Mouse (Mus musculus): ENCODE measurements at regions not wholly inside any gene's neighbourhood (a gene's known extent, or its start where the extent isn't known, plus 50 kb on each side); places are given as distances from the start of the nearest gene placed in this dataset.

DNA sequence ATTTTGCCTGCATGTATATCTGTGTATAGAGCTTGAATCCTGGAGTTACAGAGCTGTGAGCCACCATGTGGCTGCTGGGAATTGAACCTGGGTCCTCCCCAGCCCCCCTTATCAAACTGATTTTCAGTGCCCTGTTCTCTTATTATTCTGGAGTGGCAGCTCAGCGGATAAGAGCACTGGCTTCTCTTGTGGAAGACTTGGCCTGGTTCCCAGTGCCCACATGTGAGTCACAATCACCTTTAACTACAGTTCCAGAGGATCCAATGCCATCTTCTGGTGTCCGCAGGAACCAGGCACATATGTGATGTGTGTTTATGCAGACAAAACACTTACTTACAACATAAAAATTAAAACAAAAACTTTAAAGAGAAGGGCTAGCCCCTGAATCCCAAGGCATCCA lies 170.3 kb downstream of the Rpl14 start:
- Histone ChIP-seq H3K36me3 (ENCODE audit: control insufficient read depth, insufficient read depth, low read length) (no peaks in the 10 kb centered on the region), H3K27me3 (ENCODE audit: control insufficient read depth, insufficient read depth, low read length) (no peaks in the 10 kb centered on the region), H3K27ac (ENCODE audit: low read depth, low read length) (no peak overlapping the region), H3K4me1 (replicated peaks; ENCODE audit: control insufficient read depth, insufficient read depth, low read length) (no peaks in the 10 kb centered on the region), H3K9ac (ENCODE audit: low read depth, low read length) (no peak overlapping the region), H3K9me3 (ENCODE audit: control insufficient read depth, low read length) (no peaks in the 10 kb centered on the region), H3K4me2 (replicated peaks; ENCODE audit: low read depth, low read length) (no peak overlapping the region), H3K4me3 (ENCODE audit: low read depth, low read length) (no peak overlapping the region)
- 92% methylated on average over 2 of the region's 2 CpGs for WGBS
- no peak for DNase-seq (ENCODE audit: low spot score)
- no peak for ATAC-seq (ENCODE audit: low FRiP score)

- 84% methylated on average over 9 of the region's 9 CpGs for WGBS
- no peak for ATAC-seq (ENCODE audit: low FRiP score)
- Histone ChIP-seq H3K9me3 (ENCODE audit: control insufficient read depth, low read length) (no peaks in the 10 kb centered on the region), H3K36me3 (ENCODE audit: control insufficient read depth, insufficient read depth, low read length) (no peaks in the 10 kb centered on the region), H3K4me3 (ENCODE audit: low read depth, low read length) (no peak overlapping the region), H3K4me1 (replicated peaks; ENCODE audit: control insufficient read depth, insufficient read depth, low read length) (no peaks in the 10 kb centered on the region), H3K27ac (ENCODE audit: low read depth, low read length) (no peak overlapping the region), H3K27me3 (ENCODE audit: control insufficient read depth, insufficient read depth, low read length) (no peaks in the 10 kb centered on the region), H3K9ac (ENCODE audit: low read depth, low read length) (no peak overlapping the region), H3K4me2 (replicated peaks; ENCODE audit: low read depth, low read length) (no peak overlapping the region)
- DNase-seq (ENCODE audit: low spot score) = no peak
Measured at GRCm38 (mm10) chr9:120743455-120743854, 172.2 kb downstream of the Rpl14 start.

DNA sequence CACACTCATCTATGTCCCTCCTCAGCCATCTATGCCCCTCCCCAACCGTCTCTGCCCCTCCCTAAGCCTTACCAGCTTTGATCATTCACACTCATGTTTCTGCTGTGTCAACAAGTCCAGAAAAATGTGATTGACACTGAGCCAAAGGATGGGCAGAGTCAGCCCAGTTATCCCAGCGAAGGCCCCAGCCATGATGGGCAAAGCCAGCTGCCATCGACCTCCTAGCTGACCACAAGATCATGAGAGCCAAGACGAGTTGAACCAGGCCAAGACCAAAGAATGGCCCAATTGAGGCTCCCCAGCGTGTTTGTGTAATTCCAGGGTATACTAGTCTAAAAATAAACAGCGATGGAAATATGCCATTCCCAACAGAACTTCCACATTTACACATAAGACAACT lies 174.4 kb downstream of the Rpl14 start:
- DNase-seq (ENCODE audit: low spot score) (no peak), ATAC-seq (ENCODE audit: low FRiP score) (no peak)
- Histone ChIP-seq H3K4me3 (ENCODE audit: low read depth, low read length) (no peak overlapping the region), H3K9me3 (ENCODE audit: control insufficient read depth, low read length) (no peaks in the 10 kb centered on the region), H3K4me2 (replicated peaks; ENCODE audit: low read depth, low read length) (no peak overlapping the region), H3K27ac (ENCODE audit: low read depth, low read length) (no peak overlapping the region), H3K36me3 (ENCODE audit: control insufficient read depth, insufficient read depth, low read length) (no peaks in the 10 kb centered on the region), H3K9ac (ENCODE audit: low read depth, low read length) (no peak overlapping the region), H3K4me1 (replicated peaks; ENCODE audit: control insufficient read depth, insufficient read depth, low read length) (no peaks in the 10 kb centered on the region), H3K27me3 (ENCODE audit: control insufficient read depth, insufficient read depth, low read length) (no peaks in the 10 kb centered on the region)
- 93% methylated on average over 6 of the region's 6 CpGs for WGBS

DNA sequence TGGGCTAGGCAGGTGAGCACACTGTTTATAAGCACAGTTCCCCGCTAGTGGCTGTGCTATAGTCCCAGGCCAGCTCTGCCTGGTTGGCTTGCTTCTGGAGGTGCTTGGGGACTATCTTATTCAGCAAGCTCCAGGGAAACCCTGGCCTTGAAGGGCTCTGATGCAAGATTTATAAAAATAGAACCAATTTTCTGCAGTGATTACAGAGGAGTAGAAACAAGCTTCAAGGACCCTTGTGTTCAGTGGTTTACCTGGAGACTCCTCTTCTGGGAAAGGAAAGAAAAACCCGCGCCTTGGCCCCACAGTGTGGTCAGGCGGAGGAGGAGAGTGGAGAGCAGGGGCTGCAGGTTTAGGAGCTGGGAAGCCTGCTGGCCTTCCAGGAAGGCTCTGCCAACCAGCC lies 178.2 kb upstream of the Ctnnb1 start:
- Histone ChIP-seq H3K27me3 (ENCODE audit: control insufficient read depth, insufficient read depth, low read length) (no peaks in the 10 kb centered on the region), H3K9ac (ENCODE audit: low read depth, low read length) (no peak overlapping the region), H3K4me1 (replicated peaks; ENCODE audit: control insufficient read depth, insufficient read depth, low read length) (no peaks in the 10 kb centered on the region), H3K4me3 (ENCODE audit: low read depth, low read length) (no peak overlapping the region), H3K4me2 (replicated peaks; ENCODE audit: low read depth, low read length) (no peak overlapping the region), H3K27ac (ENCODE audit: low read depth, low read length) (no peak overlapping the region), H3K36me3 (ENCODE audit: control insufficient read depth, insufficient read depth, low read length) (no peaks in the 10 kb centered on the region), H3K9me3 (ENCODE audit: control insufficient read depth, low read length) (no peaks in the 10 kb centered on the region)
- DNase-seq (ENCODE audit: low spot score) = no peak
- ATAC-seq (ENCODE audit: low FRiP score) = no peak
- WGBS = 88% methylated on average over 4 of the region's 4 CpGs

- H3K4me3 ChIP-seq (ENCODE audit: low read depth, low read length) = no peak overlapping the region
- no peak overlapping the region for H3K9ac ChIP-seq (ENCODE audit: low read depth, low read length)
- H3K36me3 ChIP-seq (ENCODE audit: control insufficient read depth, insufficient read depth, low read length) = no peaks in the 10 kb centered on the region
- H3K27me3 ChIP-seq (ENCODE audit: control insufficient read depth, insufficient read depth, low read length) = no peaks in the 10 kb centered on the region
- DNase-seq (ENCODE audit: low spot score) = no peak
- H3K27ac ChIP-seq (ENCODE audit: low read depth, low read length) = no peak overlapping the region
- no peaks in the 10 kb centered on the region for H3K4me1 ChIP-seq (replicated peaks; ENCODE audit: control insufficient read depth, insufficient read depth, low read length)
- H3K9me3 ChIP-seq (ENCODE audit: control insufficient read depth, low read length) = no peaks in the 10 kb centered on the region
- ATAC-seq (ENCODE audit: low FRiP score) = no peak
- no peak overlapping the region for H3K4me2 ChIP-seq (replicated peaks; ENCODE audit: low read depth, low read length)
- WGBS = 83% methylated on average over 5 of the region's 5 CpGs
Measured at GRCm38 (mm10) chr9:120751686-120752484, 177.1 kb upstream of the Ctnnb1 start.

GRCm38 (mm10) chr9:120754151-120754550 lies 174.9 kb upstream of the Ctnnb1 start:
- Histone ChIP-seq H3K9ac (ENCODE audit: low read depth, low read length) (no peak overlapping the region), H3K27ac (ENCODE audit: low read depth, low read length) (no peak overlapping the region), H3K27me3 (ENCODE audit: control insufficient read depth, insufficient read depth, low read length) (no peaks in the 10 kb centered on the region), H3K36me3 (ENCODE audit: control insufficient read depth, insufficient read depth, low read length) (no peaks in the 10 kb centered on the region), H3K4me2 (replicated peaks; ENCODE audit: low read depth, low read length) (no peak overlapping the region), H3K9me3 (ENCODE audit: control insufficient read depth, low read length) (no peaks in the 10 kb centered on the region), H3K4me1 (replicated peaks; ENCODE audit: control insufficient read depth, insufficient read depth, low read length) (no peaks in the 10 kb centered on the region), H3K4me3 (ENCODE audit: low read depth, low read length) (no peak overlapping the region)
- ATAC-seq (ENCODE audit: low FRiP score) (no peak), DNase-seq (ENCODE audit: low spot score) (no peak)

GRCm38 (mm10) chr9:120755486-120755885 lies 173.5 kb upstream of the Ctnnb1 start:
- Histone ChIP-seq H3K36me3 (ENCODE audit: control insufficient read depth, insufficient read depth, low read length) (no peaks in the 10 kb centered on the region), H3K4me2 (replicated peaks; ENCODE audit: low read depth, low read length) (no peak overlapping the region), H3K27me3 (ENCODE audit: control insufficient read depth, insufficient read depth, low read length) (no peaks in the 10 kb centered on the region), H3K4me3 (ENCODE audit: low read depth, low read length) (no peak overlapping the region), H3K27ac (ENCODE audit: low read depth, low read length) (no peak overlapping the region), H3K9ac (ENCODE audit: low read depth, low read length) (no peak overlapping the region), H3K9me3 (ENCODE audit: control insufficient read depth, low read length) (no peaks in the 10 kb centered on the region), H3K4me1 (replicated peaks; ENCODE audit: control insufficient read depth, insufficient read depth, low read length) (no peaks in the 10 kb centered on the region)
- DNase-seq (ENCODE audit: low spot score) (no peak), ATAC-seq (ENCODE audit: low FRiP score) (no peak)
- 86% methylated on average over 7 of the region's 7 CpGs for WGBS

DNA sequence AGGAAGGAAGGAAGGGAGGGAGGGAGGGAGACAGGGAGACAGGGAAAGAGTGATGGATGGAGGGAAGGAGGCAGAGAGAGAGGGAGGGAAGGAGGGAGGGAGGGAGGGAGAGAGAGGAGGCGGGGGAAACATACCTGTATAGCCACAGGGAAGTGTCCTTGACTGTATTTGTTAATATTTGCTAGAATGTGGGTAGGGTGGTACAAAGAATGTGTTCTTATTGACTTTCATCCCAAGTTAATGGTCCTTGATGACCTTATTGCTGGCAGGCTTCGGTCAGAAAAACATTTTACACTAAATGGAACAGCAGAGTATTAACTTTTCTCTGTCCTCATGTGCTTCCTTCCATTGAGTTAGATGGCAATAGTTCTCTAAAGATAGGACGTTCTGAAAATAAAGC lies 171.0 kb upstream of the Ctnnb1 start:
- Histone ChIP-seq H3K9ac (ENCODE audit: low read depth, low read length) (no peak overlapping the region), H3K4me3 (ENCODE audit: low read depth, low read length) (no peak overlapping the region), H3K36me3 (ENCODE audit: control insufficient read depth, insufficient read depth, low read length) (no peaks in the 10 kb centered on the region), H3K27ac (ENCODE audit: low read depth, low read length) (no peak overlapping the region), H3K4me2 (replicated peaks; ENCODE audit: low read depth, low read length) (no peak overlapping the region), H3K9me3 (ENCODE audit: control insufficient read depth, low read length) (no peaks in the 10 kb centered on the region), H3K27me3 (ENCODE audit: control insufficient read depth, insufficient read depth, low read length) (no peaks in the 10 kb centered on the region), H3K4me1 (replicated peaks; ENCODE audit: control insufficient read depth, insufficient read depth, low read length) (no peaks in the 10 kb centered on the region)
- WGBS = 97% methylated on average over 3 of the region's 3 CpGs
- DNase-seq (ENCODE audit: low spot score) (no peak), ATAC-seq (ENCODE audit: low FRiP score) (no peak)

GRCm38 (mm10) chr9:120758632-120759031 lies 170.4 kb upstream of the Ctnnb1 start:
- Histone ChIP-seq H3K4me2 (replicated peaks; ENCODE audit: low read depth, low read length) (no peak overlapping the region), H3K27me3 (ENCODE audit: control insufficient read depth, insufficient read depth, low read length) (no peaks in the 10 kb centered on the region), H3K9me3 (ENCODE audit: control insufficient read depth, low read length) (no peaks in the 10 kb centered on the region), H3K4me3 (ENCODE audit: low read depth, low read length) (no peak overlapping the region), H3K9ac (ENCODE audit: low read depth, low read length) (no peak overlapping the region), H3K36me3 (ENCODE audit: control insufficient read depth, insufficient read depth, low read length) (no peaks in the 10 kb centered on the region), H3K4me1 (replicated peaks; ENCODE audit: control insufficient read depth, insufficient read depth, low read length) (no peaks in the 10 kb centered on the region), H3K27ac (ENCODE audit: low read depth, low read length) (no peak overlapping the region)
- WGBS = 84% methylated on average over 1 of the region's 1 CpGs
- ATAC-seq (ENCODE audit: low FRiP score) (no peak), DNase-seq (ENCODE audit: low spot score) (no peak)
